Mouse (Mus musculus) heart, embryonic 16.5 days (tissue): ENCODE data around the gene Hyal5. TPM values are rescaled to one million over a fixed set of nuclear protein-coding genes. Genes with fewer than 3 reads are reported as not detected.
A peak's percentile ranks its signal among the peaks of the same experiment; 100 is the strongest.

ENCODE experiments used
- ATAC-seq: fragments of 200-750 bp; cut with Nextera tagmentation; replicated peaks from 2 replicates; pipeline ENCODE4 v1.8.0; 2017; ENCODE audit warnings: moderate number of reproducible peaks; ENCODE audit not compliant: insufficient read depth, low FRiP score; ENCODE audit errors: extremely low read depth
- H3K27ac ChIP-seq: fragments of 300-500 bp; sonication (generic); 2 replicates; pipeline ENCODE4 v1.5.1; 2014; ENCODE audit warnings: mild to moderate bottlenecking, low read length, control low read depth, moderate library complexity
- H3K27me3 ChIP-seq: fragments of 300-500 bp; sonication (generic); 2 replicates; pipeline ENCODE4 v1.6.1; 2014; ENCODE audit warnings: low read length, mixed read lengths; ENCODE audit not compliant: control insufficient read depth, insufficient read depth
- H3K36me3 ChIP-seq: fragments of 300-500 bp; sonication (generic); 2 replicates; pipeline ENCODE4 v1.6.1; 2014; ENCODE audit not compliant: control insufficient read depth, insufficient read depth
- H3K4me1 ChIP-seq: fragments of 300-500 bp; sonication (generic); 2 replicates; pipeline ENCODE4 v1.6.1; 2014; ENCODE audit warnings: low read length, mixed read lengths; ENCODE audit not compliant: control insufficient read depth, insufficient read depth
- H3K4me2 ChIP-seq: fragments of 300-500 bp; sonication (generic); 2 replicates; pipeline ENCODE4 v1.6.1; 2014; ENCODE audit warnings: low read depth, mild to moderate bottlenecking, control low read depth, low read length
- H3K4me3 ChIP-seq: fragments of 300-500 bp; sonication (generic); 2 replicates; pipeline ENCODE4 v1.5.1; 2014; ENCODE audit warnings: mild to moderate bottlenecking, control low read depth, low read length
- H3K9ac ChIP-seq: fragments of 300-500 bp; sonication (generic); 2 replicates; pipeline ENCODE4 v1.6.1; 2014; ENCODE audit warnings: low read length, control low read depth
- H3K9me3 ChIP-seq: fragments of 300-500 bp; sonication (generic); replicated peaks from 2 replicates; pipeline ENCODE4 v1.6.1; 2016; ENCODE audit warnings: low read length; ENCODE audit not compliant: control insufficient read depth
- WGBS: fragments of 180-500 bp; shearing (Covaris S2); extraction: QIAGEN DNeasy Blood & Tissue Kit; methylation state at CpG from one replicate; pipeline ENCODE4 v1.1.7; 2014; 5-methylcytosine and 5-hydroxymethylcytosine counted together
- polyA plus RNA-seq: library from polyadenylated mRNA; unstranded; fragments of >200 nt; fragmentation: Nextera tagmentation; extraction: Ambion mirVana; gene quantifications from 2 replicates; pipeline ENCODE4 v1.2.1, GENCODE M21; 2015

Hyal5 gene
- not detected in 2 replicates for polyA plus RNA-seq

- H3K4me2 ChIP-seq = no peak within 1 kb of the TSS
- no peak within 1 kb of the TSS for H3K27ac ChIP-seq
- ATAC-seq = no peak
- H3K9ac ChIP-seq = no peak within 1 kb of the TSS
- H3K27me3 ChIP-seq = no peaks in the 10 kb centered on the region
- H3K4me1 ChIP-seq = no peaks in the 10 kb centered on the region
- H3K36me3 ChIP-seq = no peaks in the 10 kb centered on the region
- H3K9me3 ChIP-seq = no peaks in the 10 kb centered on the region
- no peak within 1 kb of the TSS for H3K4me3 ChIP-seq
Observed at GRCm38 (mm10) chr6:24857697-24858096, at the start of gene Hyal5. TSS of gene Hyal5 (plus strand) at chr6:24857997.

GRCm38 (mm10) chr6:24822070-24822469, 35.7 kb upstream of the Hyal5 start:
- Histone ChIP-seq H3K36me3 (no peaks in the 10 kb centered on the region), H3K4me1 (no peaks in the 10 kb centered on the region), H3K9ac (no peak overlapping the region), H3K9me3 (no peaks in the 10 kb centered on the region), H3K27me3 (no peaks in the 10 kb centered on the region), H3K27ac (no peak overlapping the region), H3K4me3 (no peak overlapping the region), H3K4me2 (no peak overlapping the region)
- WGBS = 54% methylated on average over 2 of the region's 2 CpGs
- no peak for ATAC-seq

GRCm38 (mm10) chr6:24860320-24860719, 2.5 kb downstream of the Hyal5 start:
- Histone ChIP-seq H3K36me3 (no peaks in the 10 kb centered on the region), H3K4me3 (no peak overlapping the region), H3K4me2 (no peak overlapping the region), H3K27me3 (no peaks in the 10 kb centered on the region), H3K4me1 (no peaks in the 10 kb centered on the region), H3K9me3 (no peaks in the 10 kb centered on the region), H3K9ac (no peak overlapping the region), H3K27ac (no peak overlapping the region)
- WGBS = 40% methylated on average over 2 of the region's 2 CpGs
- ATAC-seq = no peak

- Histone ChIP-seq H3K4me1 (no peaks in the 10 kb centered on the region), H3K27ac (no peak overlapping the region), H3K4me2 (no peak overlapping the region), H3K27me3 (no peaks in the 10 kb centered on the region), H3K36me3 (no peaks in the 10 kb centered on the region), H3K9ac (no peak overlapping the region), H3K9me3 (no peaks in the 10 kb centered on the region), H3K4me3 (no peak overlapping the region)
- WGBS = 83% methylated on average over 4 of the region's 4 CpGs
- ATAC-seq = no peak
Observed at GRCm38 (mm10) chr6:24863649-24864048, 5.9 kb downstream of the Hyal5 start.

GRCm38 (mm10) chr6:24894146-24894873, 36.5 kb downstream of the Hyal5 start:
- 0 out of 2 replicates have a peak, but pooled peaks cover 2% of the 10 kb centered on the region for H3K4me1 ChIP-seq
- no peak; the same call in 1 of the 2 replicates for ATAC-seq
- peak overlapping the region; percentile 53 for H3K9ac ChIP-seq
- WGBS = 66% methylated on average over 11 of the region's 11 CpGs
- H3K9me3 ChIP-seq = no peaks in the 10 kb centered on the region
- H3K36me3 ChIP-seq = no peaks in the 10 kb centered on the region
- H3K4me2 ChIP-seq = peak overlapping the region; percentile 58
- no peak overlapping the region for H3K27ac ChIP-seq
- H3K27me3 ChIP-seq = no peaks in the 10 kb centered on the region
- peak overlapping the region; percentile 50 for H3K4me3 ChIP-seq

- ATAC-seq = no peak
- Histone ChIP-seq H3K9ac (peak overlapping the region; percentile 53), H3K9me3 (no peaks in the 10 kb centered on the region), H3K4me3 (peak overlapping the region; percentile 50), H3K4me2 (peak overlapping the region; percentile 58), H3K36me3 (no peaks in the 10 kb centered on the region), H3K4me1 (0 out of 2 replicates have a peak, but pooled peaks cover 2% of the 10 kb centered on the region), H3K27ac (no peak overlapping the region), H3K27me3 (no peaks in the 10 kb centered on the region)
- WGBS = 31% methylated on average over 2 of the region's 2 CpGs
Observed at GRCm38 (mm10) chr6:24894874-24895183, 37.0 kb downstream of the Hyal5 start.

- 71% methylated on average over 3 of the region's 3 CpGs for WGBS
- Histone ChIP-seq H3K4me1 (no peaks in the 10 kb centered on the region), H3K4me2 (no peak overlapping the region), H3K27ac (no peak overlapping the region), H3K9ac (no peak overlapping the region), H3K4me3 (no peak overlapping the region), H3K9me3 (no peaks in the 10 kb centered on the region), H3K36me3 (no peaks in the 10 kb centered on the region), H3K27me3 (no peaks in the 10 kb centered on the region)
- no peak for ATAC-seq
Observed at GRCm38 (mm10) chr6:24905101-24905500, 47.3 kb downstream of the Hyal5 start.

GRCm38 (mm10) chr6:24907824-24908223, 50.0 kb downstream of the Hyal5 start:
- 51% methylated on average over 2 of the region's 2 CpGs for WGBS
- H3K4me1 ChIP-seq = no peaks in the 10 kb centered on the region
- no peaks in the 10 kb centered on the region for H3K9me3 ChIP-seq
- H3K9ac ChIP-seq = no peak overlapping the region
- no peaks in the 10 kb centered on the region for H3K36me3 ChIP-seq
- no peak overlapping the region for H3K27ac ChIP-seq
- no peak overlapping the region for H3K4me2 ChIP-seq
- no peak overlapping the region for H3K4me3 ChIP-seq
- ATAC-seq = no peak
- H3K27me3 ChIP-seq = no peaks in the 10 kb centered on the region

GRCm38 (mm10) chr6:24910016-24910727, 52.4 kb downstream of the Hyal5 start:
- H3K36me3 ChIP-seq = no peaks in the 10 kb centered on the region
- no peak for ATAC-seq
- H3K4me2 ChIP-seq = no peak overlapping the region
- no peak overlapping the region for H3K9ac ChIP-seq
- H3K27ac ChIP-seq = no peak overlapping the region
- no peak overlapping the region for H3K4me3 ChIP-seq
- WGBS = 53% methylated on average over 2 of the region's 2 CpGs
- no peaks in the 10 kb centered on the region for H3K27me3 ChIP-seq
- no peaks in the 10 kb centered on the region for H3K4me1 ChIP-seq
- H3K9me3 ChIP-seq = no peaks in the 10 kb centered on the region
